Mouse (Mus musculus) embryonic stem cell, embryonic (primary cell): ENCODE results near the gene Mxi1.

Experiments
- CTCF ChIA-PET, 4 experiments: fragments of 300-600 bp in 2 of 4; fragments of 350-600 bp in 2 of 4; sonication (Branson Sonifier 250); formaldehyde crosslinking; loops; one replicate each; lab custom pipeline; 2022; ENCODE audit warnings: inconsistent platforms in 2 of 4; lab: Charles Lee
- POLR2A ChIA-PET, 4 experiments: fragments of 300-600 bp in 2 of 4; fragments of 350-600 bp in 2 of 4; sonication (Branson Sonifier 250); formaldehyde crosslinking; loops; one replicate each; lab custom pipeline; 2022; ENCODE audit warnings: antibody characterized with exemption in 4 of 4, inconsistent platforms in 1 of 4; lab: Charles Lee

Gene Mxi1

GRCm38 (mm10) chr19:53310348-53310747 is at the start of gene Mxi1:
Mxi1 (plus strand) TSS chr19:53310518.
- ChIA-PET CTCF (interaction anchor here in 3 of 4 experiments (0.5 to 2.0 kb wide), 10 partner anchors 11 to 338 kb away, joined by 3 to 5 read pairs (median 4); no protein-coding TSS in a partner anchor), POLR2A (interaction anchor here (0.5 to 9.8 kb wide), 38 partner anchors 13 to 1936 kb away, joined by 3 to 122 read pairs (median 4); partner anchors contain the start of gene Smc3 (in 1 of the 4))

- CTCF ChIA-PET = no interaction called here
- POLR2A ChIA-PET = interaction anchor here in 1 of 4 experiments (1.4 to 1.5 kb wide), 2 partner anchors 9 to 112 kb away, joined by 3 read pairs; no protein-coding TSS in a partner anchor
Observed at GRCm38 (mm10) chr19:53260828-53261227, 49.5 kb upstream of the Mxi1 start.

GRCm38 (mm10) chr19:53262061-53262460 is 48.3 kb upstream of the Mxi1 start:
- POLR2A ChIA-PET = interaction anchor here in 1 of 4 experiments (0.6 to 0.9 kb wide), 2 partner anchors 22 to 234 kb away, joined by 3 read pairs; no protein-coding TSS in a partner anchor
- CTCF ChIA-PET = interaction anchor here in 1 of 4 experiments (0.6 kb wide), 1 partner anchor 13 kb away, joined by 3 read pairs; no protein-coding TSS in a partner anchor

GRCm38 (mm10) chr19:53263859-53264733 is 46.2 kb upstream of the Mxi1 start:
- ChIA-PET POLR2A (interaction anchor here (0.5 to 4.3 kb wide), 28 partner anchors 8 to 312 kb away, joined by 3 to 29 read pairs (median 3); partner anchors contain the start of gene Mxi1 (in 1 of the 4)), CTCF (interaction anchor here in 3 of 4 experiments (0.5 to 1.5 kb wide), 4 partner anchors 16 to 196 kb away, joined by 3 to 6 read pairs (median 6); no protein-coding TSS in a partner anchor)

GRCm38 (mm10) chr19:53264821-53265727 is 45.2 kb upstream of the Mxi1 start:
- CTCF ChIA-PET = interaction anchor here in 1 of 4 experiments (1.0 kb wide), 1 partner anchor 17 kb away, joined by 3 read pairs; no protein-coding TSS in a partner anchor
- POLR2A ChIA-PET = interaction anchor here in 3 of 4 experiments (0.5 to 4.3 kb wide), 17 partner anchors 8 to 436 kb away, joined by 3 to 29 read pairs (median 4); partner anchors contain the start of gene Mxi1 (in 1 of the 3)

GRCm38 (mm10) chr19:53267305-53267704 is 43.0 kb upstream of the Mxi1 start:
- CTCF ChIA-PET = interaction anchor here in 2 of 4 experiments (0.6 to 0.9 kb wide), 2 partner anchors 10 to 102 kb away, joined by 3 to 4 read pairs; no protein-coding TSS in a partner anchor
- POLR2A ChIA-PET = interaction anchor here in 2 of 4 experiments (1.5 to 4.3 kb wide), 2 partner anchors 16 to 17 kb away, joined by 5 to 29 read pairs; no protein-coding TSS in a partner anchor

GRCm38 (mm10) chr19:53273055-53273722 is 37.1 kb upstream of the Mxi1 start:
- CTCF ChIA-PET = interaction anchor here in 1 of 4 experiments (0.5 kb wide), 1 partner anchor 121 kb away, joined by 5 read pairs; no protein-coding TSS in a partner anchor

GRCm38 (mm10) chr19:53273781-53274428 is 36.4 kb upstream of the Mxi1 start:
- CTCF ChIA-PET = no interaction called here
- POLR2A ChIA-PET = interaction anchor here in 3 of 4 experiments (0.7 to 4.8 kb wide), 10 partner anchors 10 to 189 kb away, joined by 3 to 40 read pairs (median 4); no protein-coding TSS in a partner anchor

More at GRCm38 (mm10) chr19:53273055-53273722, 37.1 kb upstream of the Mxi1 start:
- POLR2A ChIA-PET = interaction anchor here in 3 of 4 experiments (0.6 to 4.8 kb wide), 9 partner anchors 9 to 188 kb away, joined by 3 to 40 read pairs (median 5); no protein-coding TSS in a partner anchor

GRCm38 (mm10) chr19:53275204-53275603 is 35.1 kb upstream of the Mxi1 start:
- CTCF ChIA-PET = interaction anchor here in 2 of 4 experiments (0.5 to 0.8 kb wide), 3 partner anchors 13 to 73 kb away, joined by 3 to 8 read pairs (median 4); no protein-coding TSS in a partner anchor
- POLR2A ChIA-PET = interaction anchor here in 3 of 4 experiments (0.6 to 4.8 kb wide), 9 partner anchors 9 to 607 kb away, joined by 3 to 40 read pairs (median 5); no protein-coding TSS in a partner anchor

GRCm38 (mm10) chr19:53276902-53277707 is 33.2 kb upstream of the Mxi1 start:
- CTCF ChIA-PET = interaction anchor here in 3 of 4 experiments (0.6 to 1.1 kb wide), 3 partner anchors 9 to 204 kb away, joined by 3 to 6 read pairs (median 4); no protein-coding TSS in a partner anchor
- POLR2A ChIA-PET = interaction anchor here in 3 of 4 experiments (0.5 to 1.3 kb wide), 4 partner anchors 30 to 112 kb away, joined by 3 to 4 read pairs (median 3); no protein-coding TSS in a partner anchor

GRCm38 (mm10) chr19:53278491-53279415 is 31.6 kb upstream of the Mxi1 start:
- ChIA-PET POLR2A (interaction anchor here in 2 of 4 experiments (0.6 to 1.5 kb wide), 8 partner anchors 23 to 309 kb away, joined by 3 to 7 read pairs (median 3); no protein-coding TSS in a partner anchor), CTCF (no interaction called here)

- CTCF ChIA-PET = interaction anchor here in 1 of 4 experiments (0.6 kb wide), 1 partner anchor 424 kb away, joined by 3 read pairs; no protein-coding TSS in a partner anchor
- POLR2A ChIA-PET = interaction anchor here in 3 of 4 experiments (0.6 to 1.4 kb wide), 4 partner anchors 17 to 72 kb away, joined by 3 to 8 read pairs (median 4); no protein-coding TSS in a partner anchor
Observed at GRCm38 (mm10) chr19:53280254-53280653, 30.1 kb upstream of the Mxi1 start.

GRCm38 (mm10) chr19:53282571-53282970 is 27.7 kb upstream of the Mxi1 start:
- ChIA-PET CTCF (no interaction called here), POLR2A (interaction anchor here in 3 of 4 experiments (0.6 to 3.8 kb wide), 18 partner anchors 11 to 613 kb away, joined by 3 to 37 read pairs (median 8); partner anchors contain the start of genes Mxi1 (in 1 of the 3) and Xpnpep1 (in 1 of the 3))

- POLR2A ChIA-PET = interaction anchor here (0.6 to 3.8 kb wide), 86 partner anchors 8 to 660 kb away, joined by 3 to 47 read pairs (median 5); partner anchors contain the start of genes Mxi1 (in 4 of the 4), Bbip1 (in 1 of the 4), Gm10197 (in 1 of the 4) and Shoc2 (in 1 of the 4)
- CTCF ChIA-PET = interaction anchor here in 3 of 4 experiments (0.8 to 2.0 kb wide), 5 partner anchors 10 to 316 kb away, joined by 3 to 8 read pairs (median 4); partner anchors contain the start of gene Smc3 (in 1 of the 3)
Observed at GRCm38 (mm10) chr19:53283742-53284141, 26.6 kb upstream of the Mxi1 start.
